Comparison of ENCODE assay signal across 14 mouse cellular contexts in genomic region chr19:57126950-57127349, GRCm38 (mm10).
"Had no signal": no experiment of that assay in that cellular context is flagged by ENCODE, and none has a peak within 500 bp of the region (broad histone marks: within the 10 kb centered on the region; RNA-seq: fewer than 3 reads in every experiment).

No protein-coding gene starts in this region.

- ATAC-seq: liver, embryonic 12.5 days; midbrain, embryonic 15.5 days had no signal

- H3K9ac ChIP-seq: liver, embryonic 12.5 days; lung, embryonic 15.5 days; midbrain, embryonic 15.5 days had no signal

- H3K27ac ChIP-seq: layer of hippocampus, adult 2 months; liver, embryonic 12.5 days; lung, embryonic 15.5 days; macrophage; midbrain, embryonic 15.5 days had no signal

- H3K4me1 ChIP-seq: liver, embryonic 12.5 days had no signal

- H3K9me3 ChIP-seq: liver, embryonic 12.5 days; lung, embryonic 15.5 days; megakaryocyte, embryonic 14.5 days; midbrain, embryonic 15.5 days had no signal

- H3K4me3 ChIP-seq: layer of hippocampus, adult 2 months; liver, embryonic 12.5 days; lung, embryonic 15.5 days; megakaryocyte, embryonic 14.5 days; midbrain, embryonic 15.5 days had no signal

- H3K27me3 ChIP-seq: liver, embryonic 12.5 days; lung, embryonic 15.5 days; midbrain, embryonic 15.5 days had no signal

- H3K4me2 ChIP-seq: liver, embryonic 12.5 days; lung, embryonic 15.5 days; midbrain, embryonic 11.5 days; midbrain, embryonic 15.5 days had no signal

- DNase-seq: kidney, adult 11 months; kidney, adult 9 months; kidney, postnatal 10 days; kidney, postnatal 4 days; lung, postnatal 14 days; right cerebral cortex, postnatal 25 days; thymus, postnatal 14 days had no signal

- H3K36me3 ChIP-seq: lung, embryonic 15.5 days; midbrain, embryonic 15.5 days had no signal
